Mouse (Mus musculus) E14TG2a.4 (cell line): ENCODE data around the gene Pacs2.

ENCODE experiments used
- CTCF ChIP-seq: conservative IDR thresholded peaks from 2 replicates; pipeline ENCODE4 v1.5.1; 2014; ENCODE audit warnings: low read length
- NANOG ChIP-seq: IDR thresholded peaks from 2 replicates; pipeline ENCODE4 v1.6.1; 2014; ENCODE audit warnings: borderline replicate concordance, low read length, mixed read lengths
- POU5F1 ChIP-seq: IDR thresholded peaks from 2 replicates; pipeline ENCODE4 v1.6.1; 2014; ENCODE audit warnings: low read length, borderline replicate concordance

- TF ChIP-seq CTCF = no peak
- TF ChIP-seq NANOG = no peak
- no peak for TF ChIP-seq POU5F1
Observed at GRCm38 (mm10) chr12:112982031-112982430, 32.3 kb upstream of the Pacs2 start.
